Mouse (Mus musculus): ENCODE data around the gene Emilin2. TPM values are rescaled to one million over a fixed set of nuclear protein-coding genes. Genes with fewer than 3 reads are reported as not detected.

The Emilin2 gene
- total RNA-seq, 1 experiment from 2014 or later = 329 TPM

DNA sequence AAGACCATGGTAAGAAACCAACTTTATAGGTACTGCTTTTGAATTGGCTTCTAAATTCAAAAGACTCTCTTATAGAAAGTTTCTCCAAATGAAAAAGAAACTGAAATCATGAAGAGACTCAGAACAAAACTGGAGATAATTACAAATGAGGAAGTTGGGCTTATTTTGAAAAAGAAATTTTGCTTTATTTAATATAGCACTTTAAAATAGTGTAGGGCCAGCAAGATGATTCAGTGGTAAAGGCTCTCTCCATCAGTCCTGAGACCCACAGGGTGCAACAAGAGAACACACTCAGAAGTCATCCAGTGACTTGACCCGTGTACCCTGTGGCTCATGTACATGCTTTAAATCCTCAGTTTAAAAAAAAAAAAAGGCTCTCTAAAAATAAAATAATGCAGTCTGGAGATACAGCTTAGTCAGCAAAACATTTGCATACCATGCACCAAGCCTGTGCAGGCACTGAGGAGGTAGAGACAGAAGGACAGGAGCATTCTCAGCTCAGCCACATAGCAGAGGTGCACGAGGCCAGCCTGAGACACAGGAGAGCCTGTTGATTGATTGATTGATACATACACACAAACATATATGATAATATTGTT lies 96.4 kb downstream of the Emilin2 start:
- ATAC-seq (replicated peaks; ENCODE audit: insufficient number of reproducible peaks, low FRiP score, low TSS enrichment, poor library complexity, severe bottlenecking) = no peak

DNA sequence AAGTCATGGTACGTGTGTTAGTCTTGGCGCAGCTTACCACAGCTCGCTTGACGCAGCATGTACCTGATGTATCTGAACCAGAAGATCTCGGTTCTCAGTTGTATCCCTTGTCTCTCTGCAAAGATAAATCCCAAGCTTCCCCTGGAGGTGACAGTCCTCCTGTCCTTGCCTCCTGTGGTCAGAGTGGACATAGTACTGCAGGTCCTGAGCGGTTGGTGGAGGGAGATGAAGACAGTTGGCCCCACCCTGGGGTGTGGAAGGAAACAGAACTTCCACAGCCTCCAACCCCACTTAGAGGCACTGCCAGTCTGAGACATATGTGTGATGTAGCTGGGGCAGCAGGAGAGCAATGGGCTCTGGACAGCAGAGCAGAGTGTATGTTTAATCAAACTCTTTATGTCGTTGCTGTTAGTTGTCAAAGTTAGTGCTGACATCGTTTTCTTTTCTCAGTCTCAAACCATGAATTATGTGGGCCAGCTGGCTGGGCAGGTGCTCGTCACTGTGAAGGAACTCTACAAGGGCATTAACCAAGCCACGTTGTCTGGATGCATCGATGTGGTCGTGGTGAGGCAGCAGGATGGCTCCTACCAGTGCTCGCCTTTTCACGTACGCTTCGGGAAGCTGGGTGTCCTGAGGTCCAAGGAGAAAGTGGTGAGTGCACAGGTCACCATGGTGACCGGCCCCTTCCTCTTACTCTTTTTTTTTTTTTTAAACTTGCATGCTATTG lies 97.1 kb downstream of the Emilin2 start:
- peak; percentile 49 for ATAC-seq (replicated peaks; ENCODE audit: insufficient number of reproducible peaks, low FRiP score, low TSS enrichment, poor library complexity, severe bottlenecking)

DNA sequence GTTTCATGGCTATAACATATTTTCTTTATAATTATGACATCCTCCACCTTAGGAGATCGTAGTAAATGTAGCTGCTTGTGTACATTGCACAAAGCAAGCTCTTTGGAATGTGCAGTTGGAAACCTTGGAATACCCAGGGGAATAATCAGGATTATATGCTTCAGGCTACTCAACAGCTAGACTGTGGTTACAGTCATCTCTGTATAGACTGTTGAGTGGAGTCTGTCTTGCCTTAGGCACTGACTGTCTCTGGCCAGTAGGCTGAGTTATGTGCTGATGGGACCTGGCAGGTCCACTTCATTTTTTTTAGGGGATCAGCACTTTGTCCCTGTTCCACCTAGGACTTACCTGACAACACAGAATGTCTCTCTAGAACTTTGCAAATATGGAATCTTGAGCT lies 98.1 kb downstream of the Emilin2 start:
- ATAC-seq (replicated peaks; ENCODE audit: insufficient number of reproducible peaks, low FRiP score, low TSS enrichment, poor library complexity, severe bottlenecking) = no peak

DNA sequence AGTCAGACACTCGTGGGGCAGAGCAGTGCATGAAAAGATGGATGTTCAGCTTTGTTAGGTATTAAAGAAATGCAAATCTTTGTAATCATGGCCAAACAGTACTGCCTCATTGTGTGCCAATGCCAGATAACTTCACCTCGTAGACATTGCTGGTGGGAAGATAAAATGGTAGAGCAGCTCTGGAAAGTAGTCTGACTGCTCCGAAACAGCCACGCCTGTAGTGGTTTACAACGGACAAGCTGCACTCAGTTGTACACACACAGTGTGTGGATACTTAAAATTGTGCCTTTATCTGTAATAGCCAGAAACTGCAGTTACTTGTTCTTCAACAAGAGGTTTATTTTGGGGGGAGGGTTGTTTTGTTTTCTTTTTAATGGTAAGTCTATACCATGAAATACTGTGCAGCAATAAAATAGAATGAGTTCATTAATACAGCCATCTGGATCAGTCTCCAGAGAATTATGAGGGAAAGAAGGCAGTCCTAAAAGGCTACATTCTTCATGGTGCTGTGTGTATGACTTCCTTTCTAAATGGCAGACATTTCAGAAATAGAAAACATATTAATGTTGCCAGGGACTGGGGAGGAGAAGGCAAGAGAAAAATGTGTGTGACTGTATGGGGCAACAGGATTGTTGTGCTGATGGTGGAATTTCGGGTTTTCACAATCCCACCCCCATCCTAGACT lies 99.7 kb downstream of the Emilin2 start:
- ATAC-seq (replicated peaks; ENCODE audit: insufficient number of reproducible peaks, low FRiP score, low TSS enrichment, poor library complexity, severe bottlenecking) = no peak

DNA sequence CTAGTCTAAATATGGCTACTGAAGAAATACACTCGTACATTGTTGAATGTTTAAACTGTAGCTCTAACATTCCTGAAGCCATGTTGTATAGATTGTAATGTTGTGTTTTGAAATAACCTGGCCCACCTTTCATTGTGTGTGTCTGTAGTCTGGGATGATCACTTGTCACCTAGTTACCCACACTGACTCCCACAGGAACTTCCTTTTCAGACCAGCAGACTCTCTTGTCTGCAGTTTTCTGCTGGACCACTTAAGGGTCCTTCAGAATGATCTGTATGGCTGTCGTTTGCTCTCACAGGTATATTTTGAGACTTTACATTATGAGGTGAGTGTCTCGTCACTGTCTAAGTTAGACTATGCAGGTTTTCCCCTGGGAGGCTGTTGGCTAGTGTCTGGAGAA lies 101.8 kb downstream of the Emilin2 start:
- no peak for ATAC-seq (replicated peaks; ENCODE audit: insufficient number of reproducible peaks, low FRiP score, low TSS enrichment, poor library complexity, severe bottlenecking)

DNA sequence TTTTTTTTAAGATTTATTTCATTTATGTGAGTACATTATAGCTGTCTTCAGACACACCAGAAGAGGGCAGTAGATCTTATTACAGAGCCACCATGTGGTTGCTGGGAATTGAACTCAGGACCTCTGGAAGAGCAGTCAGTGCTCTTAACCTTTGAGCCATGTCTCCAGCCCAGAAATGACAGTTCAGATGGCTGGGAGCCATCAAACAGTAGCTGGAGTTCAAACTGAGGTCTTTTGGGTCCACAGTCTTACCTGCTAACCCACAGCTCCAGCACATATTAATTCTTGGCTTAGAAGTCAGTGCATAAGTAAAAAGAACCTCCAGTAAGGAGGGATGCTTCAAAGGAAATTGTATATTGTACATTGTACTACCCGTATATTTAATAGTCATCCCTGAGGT lies 102.9 kb downstream of the Emilin2 start:
- no peak for ATAC-seq (replicated peaks; ENCODE audit: insufficient number of reproducible peaks, low FRiP score, low TSS enrichment, poor library complexity, severe bottlenecking)

DNA sequence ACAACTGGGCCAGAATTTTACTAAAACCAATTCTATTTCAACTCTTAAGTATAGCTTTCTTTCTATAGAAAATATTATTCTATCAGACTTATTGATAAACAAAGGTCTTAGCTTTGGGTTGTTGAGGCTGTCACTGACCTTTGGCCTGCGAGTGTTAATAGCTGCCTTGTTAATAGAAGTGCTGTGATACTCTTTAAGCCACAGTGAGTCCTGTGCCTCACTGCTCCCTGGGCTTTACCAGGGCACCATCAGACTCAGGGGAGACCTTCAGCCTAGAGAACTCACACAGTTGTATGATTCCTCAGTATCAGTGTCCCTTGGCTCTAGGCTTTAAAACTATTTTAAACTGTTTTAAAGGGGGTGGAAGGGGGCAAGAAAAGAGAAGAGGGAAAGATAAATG lies 103.4 kb downstream of the Emilin2 start:
- ATAC-seq (replicated peaks; ENCODE audit: insufficient number of reproducible peaks, low FRiP score, low TSS enrichment, poor library complexity, severe bottlenecking) = no peak

DNA sequence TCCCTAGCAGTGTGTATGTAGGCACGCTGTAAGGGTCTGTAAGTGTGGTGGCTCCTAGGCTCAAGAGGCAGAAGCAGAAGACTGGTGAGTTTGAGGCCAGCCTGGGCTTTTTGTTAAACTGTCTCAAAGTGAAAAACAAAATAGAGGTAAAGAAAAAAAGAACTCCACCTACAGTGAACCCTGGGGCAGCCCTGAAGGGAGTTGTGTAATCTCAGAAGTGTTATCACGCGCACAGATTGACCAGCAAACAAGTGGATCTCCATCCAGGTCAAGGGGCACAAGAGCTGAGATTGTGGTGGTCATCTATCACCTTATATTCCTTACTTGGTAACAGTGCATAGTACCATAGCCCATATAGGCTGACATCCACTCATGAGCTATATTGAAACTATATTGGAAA lies 104.5 kb downstream of the Emilin2 start:
- ATAC-seq (replicated peaks; ENCODE audit: insufficient number of reproducible peaks, low FRiP score, low TSS enrichment, poor library complexity, severe bottlenecking) = no peak

DNA sequence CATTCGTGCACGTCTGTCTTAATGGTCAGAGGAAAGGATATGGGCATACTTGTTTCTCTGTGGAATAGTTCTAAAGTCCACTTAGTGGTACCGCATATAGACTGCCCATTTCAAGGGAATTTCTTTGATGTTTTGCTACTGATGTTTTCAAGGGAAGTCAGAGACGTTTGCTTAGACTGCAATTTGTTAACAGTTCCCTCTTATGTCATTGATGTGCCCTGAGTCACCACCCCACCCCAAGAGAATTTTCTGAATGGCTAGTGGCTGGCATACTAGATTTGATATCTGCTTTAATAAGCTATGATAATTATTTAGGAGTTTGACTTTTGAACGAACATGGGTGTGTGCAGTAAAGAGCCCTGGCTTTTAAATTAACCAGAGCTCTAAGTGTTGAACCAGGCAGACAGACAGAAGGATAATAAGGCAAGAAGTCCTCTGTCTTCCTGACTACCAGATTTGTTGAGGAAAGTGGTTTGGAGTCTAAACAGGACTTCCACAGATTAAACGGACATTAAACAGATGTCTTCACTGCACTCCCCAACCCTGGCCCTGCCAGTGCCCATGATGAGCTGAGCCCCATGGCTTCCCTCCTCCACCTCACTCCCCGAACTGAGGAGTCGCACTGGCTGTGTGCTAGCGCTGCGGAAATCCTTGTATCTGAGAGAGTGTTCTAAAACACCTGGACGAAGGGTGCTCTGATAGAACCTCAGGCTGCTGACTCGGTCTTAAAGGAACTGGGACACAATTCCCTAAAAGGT lies 105.5 kb downstream of the Emilin2 start:
- ATAC-seq (replicated peaks; ENCODE audit: insufficient number of reproducible peaks, low FRiP score, low TSS enrichment, poor library complexity, severe bottlenecking) = no peak

DNA sequence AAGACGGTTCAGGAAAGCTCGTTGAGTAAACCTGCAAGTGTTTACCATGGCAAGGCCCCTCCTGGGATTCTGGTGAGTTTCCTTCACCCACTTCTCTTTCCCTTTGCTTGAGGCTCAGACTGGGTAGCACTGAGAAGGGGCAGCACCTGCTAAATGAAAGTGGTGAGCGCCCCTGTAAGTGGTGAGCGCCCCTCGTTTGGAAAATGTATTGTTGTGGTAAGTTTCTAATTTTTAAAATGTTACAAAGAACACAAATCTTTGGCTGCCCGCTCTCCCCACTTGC lies 107.0 kb downstream of the Emilin2 start:
- no peak for ATAC-seq (replicated peaks; ENCODE audit: insufficient number of reproducible peaks, low FRiP score, low TSS enrichment, poor library complexity, severe bottlenecking)

DNA sequence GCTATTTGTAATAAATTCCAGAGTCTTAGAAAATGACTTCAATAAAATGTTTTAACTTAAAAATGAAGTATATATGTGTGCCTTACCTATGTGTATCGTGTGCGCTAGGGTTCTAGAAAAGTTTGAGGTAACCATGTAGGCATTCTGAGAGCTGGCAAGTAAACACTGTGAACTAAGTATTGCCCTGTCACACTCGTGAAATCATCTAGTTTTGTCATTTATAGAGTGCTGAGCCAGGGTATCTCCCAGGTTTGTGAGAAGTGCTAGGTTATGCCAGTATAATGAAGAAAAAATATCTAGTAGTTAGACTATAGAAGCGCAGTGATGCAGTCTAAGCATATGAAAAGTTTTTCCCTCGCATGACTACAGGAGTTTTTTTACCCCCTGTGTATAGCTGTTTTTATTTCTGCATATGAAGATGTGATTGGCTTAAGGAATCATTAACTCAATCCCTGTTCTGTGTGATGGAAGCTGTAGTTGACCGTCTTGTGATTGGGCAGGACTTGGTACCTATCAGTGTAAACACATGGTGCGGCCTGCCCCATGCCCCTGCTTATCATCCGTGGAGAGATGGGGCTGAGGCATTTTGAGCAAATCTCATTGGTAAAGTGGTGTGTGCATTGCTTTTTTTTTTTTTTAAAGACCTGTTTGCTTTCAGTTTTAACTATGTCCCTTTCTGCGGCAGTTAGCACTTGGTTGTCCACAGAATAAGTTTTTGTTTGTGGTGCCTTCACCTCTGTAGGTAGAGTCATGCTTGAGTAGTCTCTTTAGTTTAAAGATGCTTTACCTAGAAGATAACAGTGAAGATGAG lies 107.6 kb downstream of the Emilin2 start:
- no peak for ATAC-seq (replicated peaks; ENCODE audit: insufficient number of reproducible peaks, low FRiP score, low TSS enrichment, poor library complexity, severe bottlenecking)

Other genes starting within 250 kb of the Emilin2 start
- gene Lpin2, start 129.4 kb downstream of the Emilin2 start, total RNA-seq (2017) = 60.3 to 91.9 TPM (median 84.4 TPM) in 3 replicates
- gene Gm4707, start 147.9 kb upstream of the Emilin2 start, total RNA-seq (2017) = 11.7 to 54.1 TPM (median 17.0 TPM) in 3 replicates
- 196 to 255 TPM (median 202 TPM) in 3 replicates for gene Smchd1, start 163.4 kb upstream of the Emilin2 start, total RNA-seq (2017)
- gene Ndc80, start 214.9 kb upstream of the Emilin2 start, total RNA-seq (2017) = 27.2 to 27.7 TPM (median 27.3 TPM) in 3 replicates
- 1.4 TPM in 1 of 3 replicates, not detected in the others for gene Spdya, start 240.1 kb upstream of the Emilin2 start, total RNA-seq (2017)

Data from monocyte, adult 5-6 weeks (primary cell).